In the genomic region with DNA sequence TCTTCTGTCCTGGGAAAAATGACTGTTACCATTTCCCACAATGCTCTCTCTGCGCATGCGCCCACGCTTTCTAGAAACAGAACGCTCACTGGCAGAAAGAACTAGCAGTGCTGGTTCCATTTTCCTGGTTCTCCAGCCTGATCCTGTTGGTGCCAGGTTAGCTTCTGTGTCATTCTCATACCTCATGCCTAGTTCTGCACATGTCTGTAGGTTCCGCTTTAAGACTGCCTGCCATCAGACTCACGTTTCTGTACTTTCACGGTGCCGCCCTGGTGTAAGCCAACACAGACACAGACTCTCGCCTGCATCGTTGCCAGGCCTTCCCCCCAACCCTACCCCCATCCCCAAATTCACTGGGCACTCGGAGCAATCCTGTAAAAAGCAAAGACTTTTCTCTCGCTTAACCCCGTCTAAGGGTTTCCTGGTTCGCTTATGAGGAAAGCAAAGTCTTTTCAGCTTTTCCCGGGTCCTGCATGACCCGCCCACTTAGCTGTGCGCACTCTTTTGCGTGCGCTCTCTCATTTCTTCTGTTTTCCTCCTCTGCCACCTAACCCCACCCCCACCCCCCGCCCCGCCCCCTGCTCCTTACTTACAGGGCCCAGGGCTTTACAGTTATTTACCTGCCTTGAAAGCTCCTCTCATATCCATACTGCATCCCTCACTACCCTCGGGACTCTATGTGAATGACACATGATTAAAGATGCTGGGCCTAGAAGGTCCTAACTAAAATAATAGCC, we compare ENCODE assay signal across 8 mouse cellular contexts. TPM values are rescaled to one million over a fixed set of nuclear protein-coding genes. Genes with fewer than 3 reads are reported as not detected.
DNase-seq lines count a peak whose midpoint lies in the region; ATAC-seq and TF ChIP-seq lines count a peak whose summit lies in the region.

No protein-coding gene starts in this region.

- no peak for TF ChIP-seq CTCF in gastrocnemius, adult 2 months (IDR thresholded peaks at IDR 0.05)
- TF ChIP-seq CTCF in lung, embryonic 14.5 days (IDR thresholded peaks at IDR 0.05; ENCODE audit: low read depth), result no peak
- no peak for TF ChIP-seq CTCF in olfactory bulb, adult 2 months (IDR thresholded peaks at IDR 0.05; ENCODE audit: insufficient read depth, low read depth, low read length)

- intact Hi-C loops in gastrocnemius, adult 2 months (cut with DNase I), result no loop called here
- intact Hi-C loops in gastrocnemius, postnatal 36 days (cut with DNase I), result no loop called here
- intact Hi-C loops in heart, postnatal 36 days (cut with DNase I), result no loop called here

- H3K4me1 ChIP-seq in embryonic facial prominence, embryonic 15.5 days, result peaks cover 5% of the 10 kb centered on the region; the same call in 1 of the 2 replicates
- peaks cover 5% of the 10 kb centered on the region for H3K4me1 ChIP-seq in lung, embryonic 14.5 days (ENCODE audit: insufficient read depth)
- H3K4me1 ChIP-seq in olfactory bulb, adult 2 months (ENCODE audit: control insufficient read depth, insufficient read depth, low read length), result peaks cover 3% of the 10 kb centered on the region; the same call in 1 of the 2 replicates

- H3K27ac ChIP-seq in gastrocnemius, adult 2 months, result no peak overlapping the region
- 0 out of 2 replicates have a peak overlapping the region, but pooled peaks have one; percentile 17 for H3K27ac ChIP-seq in embryonic facial prominence, embryonic 15.5 days (replicated peaks)
- no peak overlapping the region for H3K27ac ChIP-seq in lung, embryonic 14.5 days (ENCODE audit: low read depth)
- H3K27ac ChIP-seq in olfactory bulb, adult 2 months (ENCODE audit: insufficient read depth, low read depth, low read length), result no peak overlapping the region

- 19% methylated on average over 22 of the region's 22 CpGs for WGBS in embryonic facial prominence, embryonic 15.5 days
- 31% methylated on average over 22 of the region's 22 CpGs for WGBS in lung, embryonic 14.5 days
- 27% methylated on average over 22 of the region's 22 CpGs for WGBS in olfactory bulb, adult 2 months

- no peaks in the 10 kb centered on the region for H3K36me3 ChIP-seq in embryonic facial prominence, embryonic 15.5 days
- no peaks in the 10 kb centered on the region for H3K36me3 ChIP-seq in lung, embryonic 14.5 days (ENCODE audit: insufficient read depth)

- DNase-seq in gastrocnemius, adult 2 months, result peak; percentile 24
- DNase-seq in gastrocnemius, postnatal 36 days, result no peak
- peak; percentile 18 to 29 for DNase-seq in heart, postnatal 36 days
- peak; percentile 36 to 64 for DNase-seq in layer of hippocampus, adult 8-10 months (ENCODE audit: low spot score in 2 of 2)
- DNase-seq in lung, embryonic 14.5 days, result peak; percentile 60
- no peak for DNase-seq in cerebellum, adult 9-10 months

- H3K4me2 ChIP-seq in embryonic facial prominence, embryonic 15.5 days (replicated peaks), result peak overlapping the region; percentile 53
- H3K4me2 ChIP-seq in lung, embryonic 14.5 days, result peak overlapping the region; percentile 55

- TF ChIP-seq POLR2A in olfactory bulb, adult 2 months (IDR thresholded peaks at IDR 0.05; ENCODE audit: insufficient read depth, low read depth, low read length), result no peak

- no peaks in the 10 kb centered on the region for H3K9me3 ChIP-seq in embryonic facial prominence, embryonic 15.5 days (replicated peaks)
- no peaks in the 10 kb centered on the region for H3K9me3 ChIP-seq in lung, embryonic 14.5 days (ENCODE audit: low read depth, low read length)

- peak overlapping the region; percentile 55 for H3K4me3 ChIP-seq in gastrocnemius, adult 2 months
- H3K4me3 ChIP-seq in embryonic facial prominence, embryonic 15.5 days (replicated peaks), result peak overlapping the region; percentile 39
- H3K4me3 ChIP-seq in lung, embryonic 14.5 days (ENCODE audit: low read depth, low read length), result peak overlapping the region; percentile 17
- peak overlapping the region; percentile 32 for H3K4me3 ChIP-seq in olfactory bulb, adult 2 months (ENCODE audit: insufficient read depth, low read depth, low read length)

- ATAC-seq in embryonic facial prominence, embryonic 15.5 days (ENCODE audit: insufficient number of reproducible peaks, low FRiP score, low TSS enrichment, low read depth), result no peak
- peak; percentile 54; the same call in 1 of the 2 replicates for ATAC-seq in lung, embryonic 14.5 days (ENCODE audit: insufficient read depth)

- 0 out of 2 replicates have a peak overlapping the region, but pooled peaks have one; percentile 23 for H3K9ac ChIP-seq in embryonic facial prominence, embryonic 15.5 days
- peak overlapping the region; percentile 35 for H3K9ac ChIP-seq in lung, embryonic 14.5 days

- no peaks in the 10 kb centered on the region for H3K27me3 ChIP-seq in embryonic facial prominence, embryonic 15.5 days
- no peaks in the 10 kb centered on the region for H3K27me3 ChIP-seq in lung, embryonic 14.5 days (ENCODE audit: insufficient read depth, low read length)

RNA-seq across cellular contexts. Expression of gene Cc2d2b, which starts 13.6 kb away (rescaled TPM):
- total RNA-seq in gastrocnemius, adult 2 months (2021), result not detected
- total RNA-seq in gastrocnemius, postnatal 36 days (2021), result not detected
- not detected in 2 replicates for polyA plus RNA-seq in embryonic facial prominence, embryonic 15.5 days (2015; fragmentation: Nextera tagmentation; extraction: Ambion mirVana)
- not detected for total RNA-seq in heart, postnatal 36 days (2021)
- 1 to 10 TPM in 1 of 4 experiments, under 1 TPM in 3; 0.31 to 1.5 (median 0.56) TPM for total RNA-seq in layer of hippocampus, adult 8-10 months (2022)
- polyA plus RNA-seq in lung, embryonic 14.5 days (2014; fragmentation: Nextera tagmentation; extraction: Ambion mirVana), result not detected in 2 replicates
- not detected in 2 replicates for polyA plus RNA-seq in olfactory bulb, adult 2 months (2012; ENCODE audit: insufficient read depth, insufficient read length, low replicate concordance, missing spikeins)

Comparison
In these comparisons a context has a peak if more than half of its experiments do, and no peak if none do; other contexts are left out.
1. DNase-seq: peak in gastrocnemius, adult 2 months (single experiment), heart, postnatal 36 days (2 of 2), layer of hippocampus, adult 8-10 months (2 of 2) and lung, embryonic 14.5 days (single experiment); none in gastrocnemius, postnatal 36 days (0 of 2) and cerebellum, adult 9-10 months (single experiment).
2. Peak in every context shown above with its lines, with median percentiles within 50 percentile points of each other: H3K4me3 ChIP-seq.